Mouse (Mus musculus): ENCODE measurements at regions not wholly inside any gene's neighbourhood (a gene's known extent, or its start where the extent isn't known, plus 50 kb on each side); places are given as distances from the start of the nearest gene placed in this dataset.
"Not testable (repeated sequence)": the region's sequence is repeated elsewhere in the genome, so short reads cannot be mapped to it uniquely, and the experiment has no call there.

DNA sequence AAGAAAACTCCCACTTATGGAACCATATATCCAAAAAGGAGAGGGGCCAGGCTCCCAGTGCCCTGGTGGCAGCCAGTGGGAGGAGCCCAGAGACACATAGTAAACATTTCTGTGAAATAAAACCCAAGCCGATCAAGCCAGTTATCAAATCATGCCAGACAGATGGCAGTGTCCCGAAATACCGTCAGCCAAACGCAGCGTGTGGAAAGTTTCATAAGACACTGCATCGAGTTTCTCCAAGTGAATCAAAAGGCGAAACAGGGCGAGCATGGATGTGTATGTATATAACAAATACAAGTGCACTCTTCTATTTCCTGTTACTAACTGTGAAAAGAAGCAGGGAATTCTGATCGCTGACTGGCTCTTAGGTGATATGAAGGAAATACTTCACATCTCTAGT lies 154.8 kb upstream of the Zfp637 start:
- DNase-seq = no peak

DNA sequence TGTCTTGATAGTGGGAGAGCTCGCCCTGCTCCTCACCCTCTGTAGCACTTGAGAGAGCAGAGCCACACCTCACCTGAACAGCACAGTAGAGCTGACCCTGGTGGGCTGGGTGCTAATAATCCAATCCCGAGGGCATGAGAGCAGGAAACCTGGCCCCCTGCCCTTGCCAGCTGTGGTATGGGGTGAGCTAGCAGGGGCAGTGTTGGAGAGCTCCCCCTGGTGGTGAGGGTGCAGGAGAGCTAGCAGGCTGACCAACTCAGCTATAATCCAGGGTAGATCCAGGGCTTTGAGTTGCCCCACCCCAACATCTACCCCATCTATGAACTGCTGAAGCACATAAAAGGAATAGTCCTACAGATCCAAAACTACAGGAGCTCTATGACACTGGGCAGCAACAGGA lies 153.9 kb upstream of the Zfp637 start:
- DNase-seq = peak; percentile 43

DNA sequence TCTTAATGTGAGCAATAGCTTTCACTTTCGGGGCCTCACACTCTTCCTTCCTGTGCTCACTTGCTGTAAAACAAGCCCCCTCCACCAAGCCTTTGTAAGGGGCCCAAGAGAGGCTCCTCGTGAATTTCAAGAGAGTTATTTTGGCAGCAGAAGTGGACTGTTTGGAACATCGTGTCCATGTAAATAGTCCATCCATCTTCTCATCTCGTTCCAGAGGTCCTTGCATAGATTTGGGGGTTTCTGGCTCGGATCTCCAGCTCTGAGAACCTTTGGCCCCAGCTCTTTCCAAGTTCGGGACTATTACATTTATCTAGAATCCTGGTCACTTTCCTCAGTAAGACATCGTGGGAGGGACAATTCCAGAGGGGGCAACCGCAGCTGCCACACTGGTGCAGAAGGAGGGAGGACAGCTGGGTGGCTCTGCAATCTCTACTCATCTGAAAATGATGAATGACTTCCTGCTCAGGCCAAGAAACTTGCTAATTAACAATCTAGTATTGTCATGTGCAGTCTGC lies 152.3 kb upstream of the Zfp637 start:
- no peak for DNase-seq

DNA sequence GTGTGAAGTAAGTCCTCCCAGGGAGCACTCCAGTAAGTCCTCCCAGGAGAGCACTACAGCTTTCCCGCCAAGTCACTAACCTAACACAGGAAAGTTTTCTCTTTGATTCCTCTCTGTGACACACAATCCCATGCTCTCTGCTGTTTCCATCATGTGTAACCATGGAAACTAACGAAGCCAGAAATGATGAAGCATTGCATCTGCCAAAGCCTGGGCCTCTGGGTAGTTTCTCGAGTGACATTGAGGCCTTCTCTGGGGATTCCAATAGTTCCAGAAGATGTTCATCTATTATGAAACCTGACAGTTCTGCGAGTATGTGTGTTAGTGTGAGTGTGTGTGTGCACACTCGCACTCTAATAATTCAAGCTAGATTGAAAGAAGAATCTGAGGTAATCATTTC lies 140.7 kb upstream of the Zfp637 start:
- DNase-seq = no peak

DNA sequence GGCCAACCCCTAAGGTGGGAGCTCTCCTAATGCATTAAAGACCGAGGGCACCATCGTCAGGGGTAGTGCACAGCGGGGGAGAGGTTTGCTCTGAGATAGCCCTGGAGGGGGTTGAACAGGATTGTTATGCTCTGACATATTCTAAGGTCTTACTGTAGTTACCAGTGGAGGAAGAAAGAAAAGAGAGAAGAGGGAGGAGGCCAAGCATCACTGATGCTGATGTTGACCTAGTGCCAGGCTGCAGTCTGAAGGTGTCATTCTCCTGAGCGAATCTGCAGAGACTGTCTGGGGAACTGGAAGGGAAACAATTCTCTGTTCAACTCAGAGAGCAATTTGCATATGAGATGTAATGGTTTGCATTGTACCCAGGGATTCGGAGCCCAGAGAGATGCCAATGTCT lies 139.4 kb upstream of the Zfp637 start:
- no peak for DNase-seq

DNA sequence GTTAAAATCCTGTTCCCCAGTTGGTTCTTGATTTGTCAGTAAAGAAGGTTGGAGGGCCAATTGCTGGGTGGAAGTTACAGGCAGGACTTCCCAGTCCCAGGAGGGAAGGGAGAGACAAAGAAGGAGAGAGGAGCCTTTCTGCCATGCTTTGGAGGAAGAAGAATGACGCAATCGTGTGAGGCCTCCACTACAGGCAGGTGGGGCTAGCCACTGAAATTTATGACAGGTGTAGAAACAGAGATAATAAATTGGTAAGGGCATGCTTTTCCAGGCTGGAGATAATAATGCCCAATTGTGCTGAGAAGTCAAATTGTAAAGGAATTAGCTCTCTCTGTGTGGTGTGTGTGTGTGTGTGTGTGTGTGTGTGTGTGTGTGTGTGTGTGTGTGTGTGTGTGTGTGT lies 135.0 kb upstream of the Zfp637 start:
- no peak for DNase-seq

DNA sequence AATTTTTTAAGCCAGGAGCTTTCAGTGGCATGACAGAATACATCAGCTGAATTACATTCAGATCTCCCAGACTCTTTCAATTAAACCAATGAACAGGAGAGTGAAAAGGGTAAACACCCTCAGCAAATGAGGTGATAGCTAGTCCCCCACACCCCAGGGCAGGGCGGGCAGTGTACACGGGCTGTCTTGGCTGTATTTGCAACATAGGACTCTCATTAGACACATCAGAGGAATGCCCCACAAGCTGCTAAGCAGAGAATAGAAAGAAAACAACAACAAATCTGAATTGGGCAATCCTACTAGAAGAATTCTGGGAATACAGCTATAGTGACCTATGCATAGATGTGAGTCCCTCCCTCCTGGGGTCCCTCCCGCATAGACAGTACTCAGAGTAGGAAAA lies 131.8 kb upstream of the Zfp637 start:
- no peak for DNase-seq

DNA sequence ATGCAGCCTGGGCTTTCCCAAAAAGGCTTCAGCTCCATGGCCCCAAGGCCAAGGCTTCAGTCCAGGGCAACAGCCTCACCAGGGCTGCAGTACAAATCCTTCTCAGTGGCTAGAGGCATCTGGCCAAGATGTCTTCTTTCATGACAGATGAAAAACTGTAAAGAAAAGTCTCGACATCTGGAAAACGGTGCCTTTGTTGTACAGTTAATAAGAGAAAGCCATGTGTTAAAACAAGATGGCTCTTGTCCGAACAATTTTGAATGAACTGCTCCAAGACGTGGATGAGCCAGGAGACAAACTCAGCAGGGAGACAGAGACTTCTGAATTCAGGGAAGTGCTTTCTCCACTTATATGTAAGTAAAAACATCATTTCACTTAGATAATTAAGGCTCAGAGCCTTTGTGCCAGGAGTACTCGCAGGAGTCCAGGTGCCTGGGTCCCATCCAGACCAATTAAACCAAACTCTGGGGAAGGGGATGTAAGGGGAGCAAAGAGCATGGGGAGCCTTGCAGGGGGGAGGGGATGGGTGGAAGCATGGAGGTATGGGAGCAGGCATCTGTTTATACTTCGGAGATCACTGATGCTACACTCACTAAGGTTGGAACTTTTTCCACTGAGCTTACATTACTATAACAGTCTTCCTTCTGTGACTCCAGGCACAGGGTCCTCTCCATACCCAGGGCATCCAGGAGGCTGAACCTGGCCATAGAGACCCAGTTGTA lies 125.8 kb upstream of the Zfp637 start:
- no peak for DNase-seq

DNA sequence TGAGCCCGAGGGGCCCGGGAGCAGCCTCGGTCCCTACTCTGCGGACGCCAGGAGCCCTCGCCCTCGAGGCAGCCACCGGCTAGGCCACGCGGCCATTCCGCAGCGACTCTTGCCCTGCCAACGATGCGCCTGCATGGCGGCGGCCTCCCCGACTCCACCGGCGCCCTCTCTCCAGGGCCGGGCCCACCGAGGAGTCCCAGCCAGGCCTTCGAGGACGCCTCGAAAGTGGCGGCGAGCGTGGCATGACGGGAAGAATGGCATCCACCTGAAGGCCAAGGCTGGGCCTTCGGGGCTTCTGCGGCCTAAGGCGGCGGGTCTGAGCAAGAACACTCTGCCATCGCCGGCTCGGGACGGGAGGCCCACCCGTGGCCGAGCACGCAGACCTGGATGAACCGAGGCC lies 124.6 kb upstream of the Zfp637 start:
- DNase-seq = not testable (repeated sequence)

DNA sequence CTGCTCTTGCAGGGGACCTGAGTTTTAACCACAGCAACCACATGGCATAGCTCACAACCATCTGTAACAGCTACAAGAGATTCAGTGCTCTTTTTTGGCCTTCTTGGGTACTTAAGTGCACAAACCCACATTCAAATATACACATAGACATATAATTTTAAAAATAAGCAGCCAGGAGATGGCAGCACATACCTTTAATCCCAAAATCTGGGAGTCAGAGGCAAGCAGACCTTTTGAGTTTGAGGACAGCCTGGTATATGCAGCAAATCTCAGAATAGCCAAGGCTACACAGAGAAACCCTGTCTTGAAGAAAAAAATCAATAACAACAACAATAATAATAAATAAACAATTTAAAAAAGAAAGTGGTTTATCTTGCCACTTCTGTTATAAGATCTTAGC lies 88.6 kb upstream of the Zfp637 start:
- DNase-seq = not testable (repeated sequence)

DNA sequence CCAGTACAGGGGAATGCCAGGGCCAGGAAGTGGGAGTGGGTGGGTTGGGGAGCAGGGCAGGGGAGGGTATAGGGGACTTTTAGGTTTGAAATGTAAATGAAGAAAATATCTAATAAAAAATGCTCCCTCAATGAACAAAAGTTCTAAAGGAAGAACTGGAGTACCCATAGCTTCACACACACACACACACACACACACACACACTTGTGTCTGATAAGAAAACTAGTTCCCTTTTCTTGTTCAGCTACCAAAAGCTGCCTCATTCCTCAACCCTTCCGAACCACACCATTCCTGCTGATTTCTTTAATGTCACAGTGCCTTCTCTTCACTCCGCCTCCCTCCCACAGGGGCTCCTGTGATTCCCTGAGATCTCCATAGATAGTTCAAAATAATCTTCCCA lies 85.3 kb upstream of the Zfp637 start:
- not testable (repeated sequence) for DNase-seq

DNA sequence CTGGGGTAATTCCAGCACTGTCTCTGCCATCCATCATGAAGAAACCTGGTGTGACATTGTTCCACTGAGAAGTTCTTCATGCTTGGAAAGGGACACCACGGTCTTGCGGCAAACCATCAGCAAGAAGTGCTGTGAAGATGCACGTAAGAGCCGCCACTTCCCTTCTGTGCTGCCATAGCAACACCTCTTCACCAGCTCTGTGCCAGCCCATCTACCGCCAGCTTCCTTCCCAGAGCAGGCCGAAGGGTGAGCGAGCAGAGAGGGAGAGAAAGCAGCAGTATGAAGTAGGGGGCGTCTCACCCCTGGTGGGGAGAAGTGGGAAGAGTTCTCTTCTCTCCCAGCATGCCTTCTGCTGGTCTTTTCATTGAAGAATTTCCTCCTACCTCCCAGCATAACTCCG lies 84.8 kb upstream of the Zfp637 start:
- no peak for DNase-seq

DNA sequence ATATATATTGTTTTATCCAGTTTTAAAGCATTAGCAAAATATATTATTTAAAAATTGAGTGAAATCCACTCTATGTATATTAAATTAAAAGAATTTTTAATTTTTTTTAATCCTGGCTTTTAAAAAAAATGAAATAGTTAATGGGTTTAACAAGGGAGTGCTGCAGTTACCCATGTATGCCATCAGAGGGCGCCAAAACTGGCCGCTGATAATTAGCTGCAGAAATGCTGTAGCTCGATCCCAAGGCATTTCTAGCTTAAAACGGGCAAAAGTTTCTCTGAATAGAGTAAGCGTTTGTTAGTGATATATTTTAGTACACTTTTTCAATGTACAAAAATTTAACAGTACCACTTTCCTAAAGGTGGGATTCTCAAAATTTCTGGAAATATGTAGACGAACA lies 82.5 kb upstream of the Zfp637 start:
- DNase-seq = peak; percentile 62

DNA sequence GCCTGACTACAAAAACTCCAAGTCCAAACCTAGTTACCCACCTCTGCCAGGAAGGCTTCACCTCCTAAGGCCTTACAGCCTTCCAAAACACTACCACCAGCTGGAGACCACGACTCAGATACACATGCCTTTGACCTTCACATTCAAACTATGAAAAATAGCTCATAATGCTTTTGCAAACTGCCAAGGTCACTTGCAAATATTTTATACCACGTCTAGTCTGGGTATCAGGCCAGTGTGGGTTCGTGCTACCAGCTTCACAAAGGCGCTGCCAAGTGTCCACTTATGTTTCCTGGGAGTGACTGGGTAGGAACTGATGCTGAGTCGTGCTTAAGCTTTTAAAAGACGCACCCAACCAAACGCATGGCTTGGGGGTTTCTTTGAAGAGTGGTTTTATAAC lies 69.5 kb upstream of the Zfp637 start:
- no peak for DNase-seq

DNA sequence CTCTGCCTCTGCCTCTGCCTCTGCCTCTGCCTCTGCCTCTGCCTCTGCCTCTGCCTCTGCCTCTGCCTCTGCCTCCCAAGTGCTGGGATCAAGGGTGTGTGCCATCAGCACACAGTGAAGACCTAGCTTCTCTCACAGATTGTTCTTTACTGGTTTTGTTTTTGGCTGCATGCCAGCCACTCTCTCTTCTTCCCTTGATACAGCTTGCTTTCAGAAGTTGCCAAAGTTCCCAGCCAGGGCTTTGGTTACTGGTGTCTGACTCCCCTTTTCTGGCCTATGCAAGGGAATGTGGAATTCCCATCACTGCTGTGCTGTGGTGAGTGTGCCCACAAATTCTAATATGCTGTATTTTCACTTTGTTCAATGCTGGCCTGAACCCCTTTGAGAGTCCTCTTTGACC lies 68.6 kb upstream of the Zfp637 start:
- DNase-seq = peak; percentile 17

DNA sequence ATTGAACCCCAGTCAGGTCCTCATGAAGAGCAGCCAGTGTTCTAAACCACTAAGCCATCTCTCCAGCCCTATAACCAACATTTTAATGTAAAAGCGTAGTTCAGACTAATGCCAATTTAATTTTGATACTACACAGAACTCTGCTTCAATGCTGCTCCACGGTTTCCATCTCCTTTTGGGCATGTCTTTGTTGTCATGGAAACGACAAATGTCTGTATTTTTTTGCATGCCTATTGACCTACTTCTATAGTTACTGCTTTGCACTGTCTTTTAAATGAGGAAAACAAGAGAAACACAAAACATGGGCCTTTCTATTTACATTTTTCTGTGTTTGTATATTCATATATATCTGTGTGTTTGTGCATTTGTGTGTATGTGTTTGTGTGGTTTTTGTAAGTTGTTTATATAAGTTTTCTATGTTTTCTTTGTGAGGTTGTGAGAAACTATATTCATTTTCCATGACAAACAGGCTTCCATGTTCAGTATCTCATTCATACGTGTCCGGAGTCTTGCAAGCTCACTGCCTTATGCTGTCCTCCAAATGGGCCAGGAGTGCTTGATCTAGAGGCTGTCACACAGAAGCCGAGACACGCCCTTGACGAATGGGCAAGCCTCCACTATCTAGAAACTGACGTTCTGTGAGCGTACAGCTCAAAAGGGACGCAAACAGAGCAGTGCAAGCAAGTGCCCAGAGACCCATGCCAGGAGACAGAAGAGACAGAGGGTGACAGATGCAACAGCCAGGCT lies 65.5 kb upstream of the Zfp637 start:
- DNase-seq = no peak

DNA sequence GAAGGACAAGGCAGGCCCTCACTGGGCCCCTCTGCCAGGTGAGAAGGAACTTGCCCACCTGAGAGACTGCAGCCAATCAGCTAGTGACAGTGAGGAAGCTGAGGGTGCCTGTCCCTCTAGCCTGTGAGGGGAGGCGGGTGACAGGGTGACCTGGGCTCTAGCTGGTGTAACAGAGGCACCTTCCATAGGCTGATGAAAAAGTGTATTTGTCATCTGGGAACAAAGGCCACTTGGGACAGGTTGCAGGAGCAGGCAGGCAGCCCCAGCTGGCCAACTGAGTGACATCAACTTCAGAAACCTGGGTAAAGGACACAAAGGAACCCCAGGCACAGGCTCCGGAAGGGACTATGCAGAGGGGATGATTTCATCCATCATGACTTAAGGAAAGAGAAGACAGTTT lies 63.0 kb upstream of the Zfp637 start:
- DNase-seq = no peak

DNA sequence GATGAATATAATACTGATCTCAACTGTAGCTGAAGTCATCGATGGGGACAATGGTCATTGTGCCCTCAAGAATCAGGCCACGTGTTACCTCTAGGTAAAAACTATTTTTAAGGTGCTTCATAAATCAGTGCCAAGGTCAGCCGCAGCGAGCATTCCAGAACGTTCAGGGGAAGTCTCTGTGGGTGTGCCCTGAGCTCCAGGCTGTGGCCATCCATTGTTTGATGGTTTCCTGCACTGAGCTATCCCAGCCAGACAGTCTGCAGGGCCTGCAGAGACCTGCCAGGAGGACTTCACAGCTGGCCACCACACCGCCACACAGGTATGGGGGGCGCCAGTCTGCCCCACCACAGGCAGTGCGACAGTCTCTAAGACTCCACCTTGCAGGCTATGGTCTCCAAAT lies 62.5 kb upstream of the Zfp637 start:
- DNase-seq = no peak

DNA sequence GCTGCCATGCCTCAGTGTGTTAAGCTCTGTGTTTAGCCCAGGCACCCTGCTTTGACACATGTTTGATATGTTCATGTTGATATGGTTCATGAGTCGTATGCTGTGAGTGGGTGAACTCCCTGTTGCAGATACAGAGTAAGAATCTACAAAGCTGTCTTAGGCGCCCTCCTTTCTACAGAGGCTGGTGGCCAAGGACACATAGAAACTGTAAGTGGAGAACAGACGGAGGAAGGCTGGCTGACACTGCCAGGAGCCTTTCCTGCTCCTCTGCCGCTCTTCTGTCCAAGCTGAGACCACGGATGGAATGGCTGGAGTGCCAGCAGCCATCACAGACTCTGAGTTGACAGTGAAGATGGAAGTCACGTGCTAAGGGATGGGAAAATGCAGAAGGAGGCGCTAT lies 62.0 kb upstream of the Zfp637 start:
- no peak for DNase-seq

DNA sequence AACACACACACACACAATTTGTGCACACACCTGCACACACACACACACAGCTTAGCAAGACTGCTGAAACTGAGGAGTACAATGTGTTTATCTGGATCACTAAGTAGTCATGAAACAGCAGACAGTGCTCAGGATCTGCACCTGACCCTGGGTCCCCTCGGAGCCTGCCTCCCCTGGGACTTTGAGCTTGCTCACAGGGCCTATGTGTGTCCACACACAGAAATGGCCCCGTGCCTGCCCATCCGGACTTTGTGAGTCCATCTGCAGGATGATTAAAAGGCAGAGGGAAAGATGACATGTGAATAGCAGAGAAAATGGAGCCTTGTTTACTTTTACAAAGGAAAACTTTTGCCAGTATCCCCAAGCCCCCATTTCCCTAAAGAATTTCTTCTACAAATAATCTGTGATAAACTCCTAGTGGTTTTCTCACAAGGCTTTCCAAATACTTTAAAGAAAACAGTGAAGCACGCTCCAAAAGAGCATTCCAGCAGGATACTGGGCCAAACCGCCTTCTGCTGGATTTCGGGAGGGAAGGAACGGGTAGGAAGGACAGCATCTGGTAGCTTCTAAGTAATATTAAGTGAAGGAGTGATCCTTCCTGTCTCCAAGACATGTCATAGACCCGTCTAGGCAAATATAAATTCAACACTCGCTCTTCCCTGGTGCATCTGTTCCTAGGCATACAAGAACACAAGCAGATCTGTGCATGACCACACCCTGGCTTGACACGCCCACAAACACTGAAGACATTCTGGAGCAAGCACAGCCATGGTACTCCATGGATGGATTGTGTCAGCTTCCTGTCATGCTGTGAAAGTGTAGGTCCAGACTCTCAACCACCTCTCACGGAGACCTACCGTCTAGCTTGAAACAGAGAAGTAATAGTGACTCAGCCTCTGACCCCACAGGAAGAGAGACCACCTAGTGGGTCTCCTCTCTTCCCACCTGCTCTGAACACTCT lies 52.1 kb upstream of the Zfp637 start:
- DNase-seq = peak; percentile 21

DNA sequence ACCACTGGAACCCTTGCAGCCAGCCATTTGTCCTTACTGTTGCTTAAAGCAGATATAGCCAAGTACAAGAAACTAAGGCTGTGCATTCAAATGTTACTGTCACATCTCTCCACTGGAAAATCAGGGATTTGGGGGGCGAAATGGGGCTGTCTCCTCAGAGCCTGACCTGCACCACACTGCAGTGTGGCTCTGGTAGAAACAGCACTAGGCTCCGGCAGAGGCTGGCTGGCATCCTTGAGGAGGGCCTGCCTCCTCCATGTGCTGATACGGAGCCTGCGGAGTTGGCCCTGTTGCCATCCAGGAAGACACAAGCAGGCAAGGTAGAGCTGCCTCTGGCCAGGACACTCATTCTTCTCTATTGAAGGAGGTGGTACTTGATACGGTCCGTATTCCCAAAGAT lies 50.4 kb upstream of the Zfp637 start:
- DNase-seq = no peak

All from gastrocnemius, postnatal 10 days (tissue).